Mouse (Mus musculus) layer of hippocampus, adult 18-20 months (tissue): ENCODE measurements around the gene Vmn1r18. TPM values are rescaled to one million over a fixed set of nuclear protein-coding genes. Genes with fewer than 3 reads are reported as not detected.
"Not testable (repeated sequence)": the region's sequence is repeated elsewhere in the genome, so short reads cannot be mapped to it uniquely, and the experiment has no call there.

Source experiments
- DNase-seq, 2 experiments: peaks; one replicate each; pipeline ENCODE4 v3.0.0; 2022; ENCODE audit warnings: low spot score in 2 of 2
- long read RNA-seq: library from polyadenylated mRNA; stranded (forward); transcript quantifications from one replicate; pipeline ENCODE4 v2.0.0, GENCODE M21; 2021
- total RNA-seq, 2 experiments: library from RNA; stranded (reverse); gene quantifications; 2 replicates each; pipeline ENCODE4 v1.2.3; 2021

Gene Vmn1r18
- under 1 TPM in 1 of 2 experiments, not detected in 1; 0.03 TPM for total RNA-seq
- long read RNA-seq, result 0 reads

DNA sequence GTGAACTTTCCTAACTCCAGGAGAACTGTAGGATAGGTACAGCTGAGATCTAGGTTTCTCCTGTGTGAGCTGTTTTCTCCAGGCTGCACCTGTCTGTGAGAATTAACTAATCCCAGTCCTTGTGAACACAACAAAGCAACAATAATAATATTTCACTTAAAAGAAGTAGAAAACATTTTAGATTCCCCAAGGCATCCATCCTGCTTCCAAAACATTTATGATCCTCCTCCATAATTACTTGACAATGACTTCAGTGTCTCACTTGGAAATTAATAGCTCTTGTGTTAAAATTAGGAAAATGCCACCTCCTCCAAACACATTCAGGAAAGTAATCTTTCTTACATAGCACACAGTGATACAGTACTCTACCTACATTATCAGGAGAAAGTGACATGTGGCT is at the start of gene Vmn1r18:
Vmn1r18 (minus strand) TSS at position 101 of the 400 bp plus-strand sequence.
- no peak for DNase-seq

DNA sequence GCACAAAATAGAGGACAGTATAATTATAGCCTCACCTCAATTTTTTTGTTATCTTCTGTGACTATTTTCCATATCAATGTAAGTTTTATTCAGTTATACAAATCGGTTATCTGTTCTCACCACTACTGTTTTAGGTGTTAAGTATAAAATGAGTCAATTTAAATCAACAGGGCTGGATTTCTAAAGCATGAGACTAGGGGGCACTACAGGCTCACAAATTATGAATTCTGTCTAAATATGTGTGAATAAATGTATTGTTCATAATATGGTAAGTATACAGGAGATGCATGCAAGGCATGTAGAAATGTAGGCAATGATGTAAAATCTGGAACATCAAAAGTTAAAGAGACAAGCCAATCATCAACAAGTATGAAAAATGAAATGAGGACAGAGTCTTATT is 35.6 kb upstream of the Vmn1r18 start:
- DNase-seq, result peak in 1 of 2 experiments; percentile 24

GRCm38 (mm10) chr6:57428630-57429029 is 33.0 kb upstream of the Vmn1r18 start, which contains the start of gene Vmn1r20:
Vmn1r20 (plus strand) TSS chr6:57428930.
- DNase-seq, result no peak

DNA sequence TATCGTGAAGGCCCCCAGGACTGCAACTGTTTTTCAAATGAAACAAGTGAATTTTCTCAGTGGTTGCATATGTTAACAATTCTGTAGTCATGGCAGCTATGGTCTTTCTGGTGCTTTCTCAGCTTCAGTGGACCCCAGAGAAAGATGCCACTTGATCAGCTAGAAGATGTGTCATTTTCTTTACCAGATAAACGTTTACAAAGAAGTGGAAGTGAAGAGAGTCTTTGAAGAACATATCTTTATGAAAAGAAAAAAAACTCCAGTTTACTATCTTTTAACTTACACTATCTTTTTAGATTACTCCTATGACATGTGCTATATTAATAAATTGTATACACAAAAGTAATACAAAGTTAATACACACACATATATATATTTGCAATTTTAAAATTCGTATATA is 7.9 kb upstream of the Vmn1r18 start, which contains the start of gene Vmn1r19:
Vmn1r19 (plus strand) TSS at position 301 of the 400 bp plus-strand sequence.
- not testable (repeated sequence) for DNase-seq

GRCm38 (mm10) chr6:57367496-57367895 is 28.1 kb downstream of the Vmn1r18 start:
- DNase-seq, result no peak

- DNase-seq, result not testable (repeated sequence)
Observed at GRCm38 (mm10) chr6:57365866-57366265, 29.7 kb downstream of the Vmn1r18 start.

DNA sequence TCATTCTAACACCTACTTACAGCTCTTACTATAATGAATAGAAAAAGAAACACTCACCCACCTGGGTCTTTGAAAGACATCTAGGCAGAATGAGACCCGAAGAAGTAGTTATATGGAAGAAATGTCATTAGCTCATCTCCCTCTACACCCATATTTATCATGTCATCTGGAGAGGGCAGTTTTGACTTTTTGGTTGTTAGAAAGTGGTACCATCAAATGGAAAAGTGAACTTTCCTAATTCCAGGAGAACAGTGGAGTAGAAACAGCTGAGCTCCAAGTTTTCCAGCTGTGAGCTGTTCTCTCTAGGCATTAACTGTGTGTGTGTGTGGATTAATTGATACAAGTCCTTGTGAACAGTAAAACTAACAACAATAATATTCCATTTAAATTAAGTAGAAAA is 32.0 kb downstream of the Vmn1r18 start, which contains the start of gene Vmn1r17:
Vmn1r17 (minus strand) TSS at position 101 of the 400 bp plus-strand sequence.
- no peak for DNase-seq

DNA sequence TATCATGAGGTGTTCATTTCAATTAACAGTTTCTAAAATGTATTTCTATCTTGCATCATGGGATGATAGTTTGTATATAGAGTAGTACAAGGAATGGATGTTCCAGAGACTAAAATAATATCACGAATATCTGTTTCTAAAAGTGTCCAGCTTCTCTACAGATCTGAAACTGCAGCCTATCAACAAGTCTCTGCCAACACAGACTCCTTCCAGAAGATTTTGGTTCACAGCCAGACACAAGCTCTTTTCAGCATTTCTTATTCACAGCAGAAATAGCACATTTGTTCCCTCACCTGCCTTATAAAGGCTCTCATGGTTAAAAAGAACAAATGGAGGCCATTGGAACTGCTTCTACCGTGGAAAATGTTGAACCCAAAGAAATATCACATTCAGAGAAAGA is 38.7 kb downstream of the Vmn1r18 start:
- DNase-seq, result no peak

GRCm38 (mm10) chr6:57329394-57329793 is 66.2 kb downstream of the Vmn1r18 start, which contains the start of gene Vmn1r16:
Vmn1r16 (minus strand) TSS chr6:57329494.
- no peak for DNase-seq

Other genes starting within 250 kb of the Vmn1r18 start
- not detected for gene Vmn1r12, start 238.9 kb downstream of the Vmn1r18 start, total RNA-seq
- not detected for gene Vmn1r13, start 192.5 kb downstream of the Vmn1r18 start, total RNA-seq
- not detected for gene Vmn1r14, start 164.1 kb downstream of the Vmn1r18 start, total RNA-seq
- gene Vmn1r15, start 137.8 kb downstream of the Vmn1r18 start, total RNA-seq, result not detected
- not detected for gene Vmn1r16, start 66.3 kb downstream of the Vmn1r18 start, total RNA-seq
- gene Vmn1r17, start 32.1 kb downstream of the Vmn1r18 start, total RNA-seq, result not detected
- gene Vmn1r19, start 8.0 kb upstream of the Vmn1r18 start, total RNA-seq, result not detected
- gene Vmn1r20, start 33.1 kb upstream of the Vmn1r18 start, total RNA-seq, result not detected
- 10 to 100 TPM; 73.7 to 85.4 TPM for gene Ppm1k, start 139.7 kb upstream of the Vmn1r18 start, total RNA-seq
- gene Herc6, start 185.2 kb upstream of the Vmn1r18 start, total RNA-seq, result 1 to 10 TPM; 7.6 TPM